Mouse (Mus musculus) heart, embryonic 13.5 days (tissue): ENCODE data around the gene Selenoo. TPM values are rescaled to one million over a fixed set of nuclear protein-coding genes. Genes with fewer than 3 reads are reported as not detected.
A peak's percentile ranks its signal among the peaks of the same experiment; 100 is the strongest.

Experiments used
- ATAC-seq: fragments of 200-750 bp; cut with Nextera tagmentation; 2 replicates; pipeline ENCODE4 v1.8.0; 2017; ENCODE audit warnings: moderate TSS enrichment; ENCODE audit not compliant: insufficient number of reproducible peaks, low FRiP score, low TSS enrichment; ENCODE audit errors: extremely low read depth
- H3K27ac ChIP-seq: fragments of 300-500 bp; sonication (generic); replicated peaks from 2 replicates; pipeline ENCODE4 v1.5.1; 2015; ENCODE audit warnings: moderate library complexity, mild to moderate bottlenecking, inconsistent platforms
- H3K27me3 ChIP-seq: fragments of 300-500 bp; sonication (generic); replicated peaks from 2 replicates; pipeline ENCODE4 v1.6.1; 2015; ENCODE audit warnings: mild to moderate bottlenecking, inconsistent platforms
- H3K36me3 ChIP-seq: fragments of 300-500 bp; sonication (generic); 2 replicates; pipeline ENCODE4 v1.6.1; 2015; ENCODE audit warnings: mild to moderate bottlenecking, inconsistent platforms
- H3K4me1 ChIP-seq: fragments of 300-500 bp; sonication (generic); 2 replicates; pipeline ENCODE4 v1.6.1; 2015; ENCODE audit warnings: inconsistent platforms
- H3K4me2 ChIP-seq: fragments of 300-500 bp; sonication (generic); 2 replicates; pipeline ENCODE4 v1.6.1; 2015; ENCODE audit warnings: inconsistent platforms, mild to moderate bottlenecking, moderate library complexity
- H3K4me3 ChIP-seq: fragments of 300-500 bp; sonication (generic); 2 replicates; pipeline ENCODE4 v1.5.1; 2015; ENCODE audit warnings: moderate library complexity, mild to moderate bottlenecking, inconsistent platforms
- H3K9ac ChIP-seq: fragments of 300-500 bp; sonication (generic); 2 replicates; pipeline ENCODE4 v1.6.1; 2015; ENCODE audit warnings: inconsistent platforms, mild to moderate bottlenecking, moderate library complexity
- H3K9me3 ChIP-seq: fragments of 300-500 bp; sonication (generic); 2 replicates; pipeline ENCODE4 v1.6.1; 2016; ENCODE audit warnings: inconsistent platforms
- WGBS: fragments of 180-500 bp; shearing (Covaris S2); methylation state at CpG from one replicate; pipeline ENCODE4 v1.1.7; 2015; ENCODE audit warnings: mixed read lengths; 5-methylcytosine and 5-hydroxymethylcytosine counted together
- polyA plus RNA-seq: library from polyadenylated mRNA; unstranded; fragments of >200 nt; fragmentation: Nextera tagmentation; extraction: Ambion mirVana; gene quantifications from 2 replicates; pipeline ENCODE4 v1.2.1, GENCODE M21; 2015

Selenoo gene
- polyA plus RNA-seq, 1 experiment from 2014 or later = 10.8 TPM

DNA sequence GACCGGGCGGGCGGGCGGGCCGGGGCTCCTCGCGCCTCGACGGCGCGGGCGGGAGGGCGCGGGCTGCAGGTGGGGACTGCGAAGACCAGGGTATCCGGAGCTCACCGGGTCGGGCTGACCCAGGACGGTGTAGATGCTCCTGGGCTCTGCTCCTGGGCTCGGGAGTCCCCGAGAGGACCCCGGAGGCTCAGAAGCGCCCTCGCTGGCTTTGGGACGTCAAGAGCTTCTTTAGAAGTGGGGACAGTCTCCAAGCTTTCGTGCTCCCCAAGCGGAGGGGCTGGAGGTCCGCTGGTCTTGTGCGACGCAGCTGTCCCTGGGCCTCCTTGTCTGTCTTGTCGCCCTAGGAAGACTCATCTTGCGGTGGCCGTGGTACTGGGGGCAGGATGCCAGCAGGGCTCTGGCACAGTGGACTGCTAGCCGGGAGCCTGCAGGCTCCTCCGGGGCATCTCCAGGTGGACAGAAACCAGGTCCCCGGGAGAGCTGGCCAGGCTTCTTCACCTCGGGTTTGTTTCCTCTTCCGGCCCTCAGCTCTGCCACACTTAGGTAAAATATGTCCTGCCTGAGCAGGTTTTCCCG lies 12.6 kb upstream of the Selenoo start:
- WGBS = 0% methylated on average over 39 of the region's 39 CpGs
- Histone ChIP-seq H3K36me3 (peaks cover 15% of the 10 kb centered on the region), H3K27me3 (peaks cover 7% of the 10 kb centered on the region; the same call in 1 of the 2 replicates), H3K4me3 (peak overlapping the region; percentile 90), H3K9ac (peak overlapping the region; percentile 97), H3K4me1 (peaks cover 56% of the 10 kb centered on the region), H3K9me3 (no peaks in the 10 kb centered on the region), H3K27ac (peak overlapping the region; percentile 96), H3K4me2 (peak overlapping the region; percentile 91)
- ATAC-seq = peak; percentile 2; the same call in 1 of the 2 replicates

DNA sequence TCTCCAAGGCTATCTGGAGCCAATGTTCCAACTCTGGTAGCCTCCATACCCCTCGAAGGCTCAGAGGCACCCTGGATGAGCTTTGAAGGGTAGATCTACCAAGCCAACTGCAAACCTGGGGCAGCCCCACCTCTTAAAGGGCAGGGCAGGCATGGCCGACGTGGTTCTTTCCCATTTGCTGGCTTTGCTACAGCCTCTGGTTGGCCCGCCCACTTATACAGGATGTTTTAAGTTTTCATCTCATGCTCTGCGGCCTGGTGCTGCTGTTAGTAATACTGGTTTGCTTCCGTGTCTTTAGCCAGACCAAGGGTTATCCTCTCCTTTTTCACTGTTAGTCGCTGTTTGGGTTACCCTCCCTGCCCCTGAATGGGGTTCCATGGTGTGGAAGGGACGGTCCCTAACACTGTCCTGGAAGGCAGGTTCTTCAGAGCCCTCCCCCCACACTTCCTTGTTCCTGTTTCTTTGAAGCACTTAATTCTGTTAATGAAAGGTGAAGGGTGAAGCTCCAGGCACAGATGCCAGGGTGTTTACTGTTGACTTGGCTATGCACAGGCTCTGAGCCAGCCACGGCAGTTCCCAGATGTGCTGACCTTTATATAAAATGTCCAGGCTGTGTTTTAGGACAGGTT lies 10.6 kb upstream of the Selenoo start:
- peak overlapping the region; percentile 90 for H3K4me3 ChIP-seq
- peak overlapping the region; percentile 91 for H3K4me2 ChIP-seq
- no peaks in the 10 kb centered on the region for H3K9me3 ChIP-seq
- no peak for ATAC-seq
- H3K36me3 ChIP-seq = peaks cover 35% of the 10 kb centered on the region
- H3K27ac ChIP-seq = peak overlapping the region; percentile 96; the same call in 1 of the 2 replicates
- peaks cover 46% of the 10 kb centered on the region for H3K4me1 ChIP-seq
- peak overlapping the region; percentile 97 for H3K9ac ChIP-seq
- no peaks in the 10 kb centered on the region for H3K27me3 ChIP-seq
- 53% methylated on average over 9 of the region's 9 CpGs for WGBS

DNA sequence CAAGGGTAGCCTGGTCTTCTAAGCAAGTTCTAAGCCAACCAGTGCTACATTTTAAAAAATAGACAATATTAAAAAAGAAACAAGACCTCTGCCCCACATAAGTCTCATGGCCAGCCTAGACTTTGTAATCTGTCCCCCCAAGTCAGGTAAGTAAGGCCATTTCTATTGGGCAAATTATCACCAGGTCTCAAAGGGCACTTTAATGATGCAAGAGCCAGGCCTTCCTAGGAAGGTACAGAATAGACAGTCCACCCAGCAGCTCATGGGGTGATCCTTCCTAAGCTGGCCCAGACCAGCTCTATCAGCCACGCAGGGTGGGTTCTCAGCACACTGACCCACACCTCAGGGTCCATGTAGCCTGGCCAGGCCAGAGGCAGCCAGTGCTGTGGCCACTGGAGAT lies 5.0 kb upstream of the Selenoo start:
- Histone ChIP-seq H3K27me3 (no peaks in the 10 kb centered on the region), H3K27ac (no peak overlapping the region), H3K9me3 (no peaks in the 10 kb centered on the region), H3K36me3 (peaks cover 75% of the 10 kb centered on the region), H3K4me3 (no peak overlapping the region), H3K4me1 (peaks cover 8% of the 10 kb centered on the region), H3K4me2 (no peak overlapping the region), H3K9ac (no peak overlapping the region)
- 82% methylated on average over 1 of the region's 1 CpGs for WGBS
- ATAC-seq = no peak

DNA sequence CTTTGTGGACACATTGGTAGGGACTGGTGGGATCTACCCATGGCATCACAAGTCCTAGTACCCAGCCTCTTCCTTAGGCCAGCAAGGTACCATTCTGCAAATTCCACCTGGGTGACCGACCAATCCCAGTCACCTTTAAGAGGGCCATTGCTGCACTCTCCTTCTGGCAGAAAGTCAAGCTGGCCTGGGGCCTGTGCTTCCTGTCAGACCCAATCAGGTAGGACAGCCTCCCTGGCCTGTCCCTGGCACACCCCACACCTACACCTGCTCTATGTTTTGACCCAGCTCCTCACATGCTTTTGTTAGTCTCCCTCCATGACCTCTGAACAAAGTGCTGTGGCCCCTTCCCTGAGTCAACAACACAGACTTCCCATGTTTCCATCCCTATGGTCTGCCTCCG lies 4.1 kb upstream of the Selenoo start:
- Histone ChIP-seq H3K9ac (no peak overlapping the region), H3K27ac (no peak overlapping the region), H3K4me3 (no peak overlapping the region), H3K27me3 (no peaks in the 10 kb centered on the region), H3K9me3 (no peaks in the 10 kb centered on the region), H3K36me3 (peaks cover 69% of the 10 kb centered on the region), H3K4me1 (peaks cover 11% of the 10 kb centered on the region), H3K4me2 (no peak overlapping the region)
- no peak for ATAC-seq
- 89% methylated on average over 2 of the region's 2 CpGs for WGBS

DNA sequence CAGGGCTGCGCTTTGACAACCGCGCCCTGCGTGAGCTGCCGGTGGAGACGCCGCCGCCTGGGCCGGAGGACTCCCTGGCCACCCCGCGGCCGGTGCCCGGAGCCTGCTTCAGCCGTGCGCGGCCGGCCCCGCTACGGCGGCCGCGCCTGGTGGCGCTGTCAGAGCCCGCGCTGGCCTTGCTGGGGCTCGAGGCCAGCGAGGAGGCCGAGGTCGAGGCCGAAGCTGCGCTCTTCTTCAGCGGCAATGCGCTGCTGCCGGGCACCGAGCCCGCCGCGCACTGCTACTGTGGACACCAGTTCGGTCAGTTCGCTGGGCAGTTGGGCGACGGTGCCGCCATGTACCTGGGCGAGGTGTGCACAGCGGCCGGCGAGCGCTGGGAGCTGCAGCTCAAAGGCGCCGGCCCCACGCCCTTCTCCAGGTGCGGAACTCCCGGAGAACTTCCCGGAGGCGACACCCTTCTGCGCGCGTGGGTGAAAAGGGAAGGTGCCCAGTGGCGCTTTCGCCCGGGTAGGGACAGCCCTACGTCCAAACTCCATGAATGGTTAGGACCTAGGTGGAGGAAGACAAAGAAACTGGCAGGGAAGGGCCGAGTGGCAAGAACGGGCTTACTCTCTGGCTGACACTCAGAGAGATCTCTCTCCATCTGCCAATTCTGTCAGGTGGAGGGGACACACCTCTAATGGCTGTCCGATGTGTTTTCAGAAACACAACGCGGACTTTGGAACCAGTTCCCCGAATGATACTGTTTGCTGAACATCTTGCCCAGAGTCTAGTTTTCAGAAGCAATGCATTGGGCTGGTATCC lies 566 bp downstream of the Selenoo start:
- Histone ChIP-seq H3K4me3 (peak overlapping the region; percentile 83), H3K27ac (peak overlapping the region; percentile 74), H3K9me3 (no peaks in the 10 kb centered on the region), H3K27me3 (no peaks in the 10 kb centered on the region), H3K36me3 (peaks cover 49% of the 10 kb centered on the region), H3K9ac (peak overlapping the region; percentile 94), H3K4me2 (peak overlapping the region; percentile 93), H3K4me1 (peaks cover 18% of the 10 kb centered on the region)
- 2% methylated on average over 61 of the region's 68 CpGs for WGBS
- peak; percentile 44 for ATAC-seq

DNA sequence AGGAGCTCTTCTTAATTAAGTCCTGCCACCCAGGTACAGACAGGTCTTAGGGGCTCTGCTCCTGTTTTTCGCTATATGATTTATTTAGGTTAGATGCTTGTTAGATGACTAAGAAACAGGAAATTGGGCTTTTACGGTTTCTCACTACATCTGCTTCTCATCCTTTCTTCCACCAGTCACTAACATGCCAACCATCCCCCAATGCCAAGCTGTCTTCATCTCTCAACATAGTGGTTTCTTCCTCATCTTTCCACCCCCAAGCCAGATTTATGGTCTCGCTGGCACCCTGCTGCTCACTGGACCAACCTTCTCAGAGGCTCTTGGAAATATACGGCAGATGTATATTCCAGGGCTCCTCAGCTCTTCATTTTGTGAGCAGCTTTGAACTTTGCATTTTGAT lies 1.8 kb downstream of the Selenoo start:
- 85% methylated on average over 4 of the region's 4 CpGs for WGBS
- H3K27ac ChIP-seq = no peak overlapping the region
- no peaks in the 10 kb centered on the region for H3K27me3 ChIP-seq
- H3K4me3 ChIP-seq = peak overlapping the region; percentile 4; the same call in 1 of the 2 replicates
- H3K4me2 ChIP-seq = 0 out of 2 replicates have a peak overlapping the region, but pooled peaks have one; percentile 93
- peaks cover 18% of the 10 kb centered on the region for H3K4me1 ChIP-seq
- H3K9ac ChIP-seq = peak overlapping the region; percentile 94
- no peaks in the 10 kb centered on the region for H3K9me3 ChIP-seq
- ATAC-seq = no peak
- peaks cover 49% of the 10 kb centered on the region for H3K36me3 ChIP-seq

DNA sequence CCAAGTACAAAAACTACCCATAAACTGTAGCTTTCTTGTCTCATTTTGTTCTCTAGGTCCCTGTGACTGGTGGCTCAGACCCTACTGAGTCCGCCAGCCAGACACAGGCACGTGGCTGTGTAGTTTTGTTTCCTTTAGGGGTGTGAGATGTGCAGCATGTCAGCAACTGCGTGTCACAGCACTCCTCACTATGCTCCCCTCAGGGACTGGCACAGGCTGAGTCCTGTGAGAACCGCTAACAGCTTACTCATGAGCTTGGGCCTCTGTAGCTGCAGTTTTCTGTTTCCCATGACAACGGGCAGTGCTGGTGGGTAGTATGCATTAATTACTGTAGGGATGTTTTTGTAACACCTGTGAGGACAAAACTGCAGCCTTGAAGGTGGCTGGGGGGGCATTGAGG lies 3.3 kb downstream of the Selenoo start:
- H3K9me3 ChIP-seq = no peaks in the 10 kb centered on the region
- H3K9ac ChIP-seq = no peak overlapping the region
- ATAC-seq = no peak
- H3K27me3 ChIP-seq = no peaks in the 10 kb centered on the region
- 78% methylated on average over 5 of the region's 5 CpGs for WGBS
- no peak overlapping the region for H3K4me3 ChIP-seq
- peaks cover 49% of the 10 kb centered on the region for H3K36me3 ChIP-seq
- H3K27ac ChIP-seq = no peak overlapping the region
- peaks cover 18% of the 10 kb centered on the region for H3K4me1 ChIP-seq
- H3K4me2 ChIP-seq = no peak overlapping the region

DNA sequence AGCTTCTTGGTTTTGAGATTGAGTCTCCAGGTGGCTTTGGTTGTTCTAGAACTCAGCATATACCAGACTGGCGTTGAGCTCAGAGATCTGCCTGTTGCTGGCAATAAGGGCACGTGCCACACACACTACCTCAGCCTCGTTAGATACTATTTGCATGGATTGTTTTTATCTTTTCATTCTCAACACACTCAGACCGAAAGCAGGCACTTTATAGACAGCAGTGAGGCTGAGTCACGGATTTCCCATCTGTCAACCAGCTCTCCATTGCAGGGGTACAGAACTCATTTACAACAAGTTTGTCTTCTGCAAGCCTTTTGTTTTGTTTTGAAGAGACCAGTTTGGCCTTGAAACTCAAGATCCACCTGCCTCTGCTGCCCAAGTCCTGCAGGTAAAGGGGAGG lies 8.6 kb downstream of the Selenoo start:
- no peak for ATAC-seq
- Histone ChIP-seq H3K9me3 (no peaks in the 10 kb centered on the region), H3K27ac (no peak overlapping the region), H3K4me2 (no peak overlapping the region), H3K4me1 (no peaks in the 10 kb centered on the region), H3K27me3 (no peaks in the 10 kb centered on the region), H3K9ac (no peak overlapping the region), H3K36me3 (peaks cover 100% of the 10 kb centered on the region), H3K4me3 (no peak overlapping the region)
- WGBS = 87% methylated on average over 5 of the region's 5 CpGs

DNA sequence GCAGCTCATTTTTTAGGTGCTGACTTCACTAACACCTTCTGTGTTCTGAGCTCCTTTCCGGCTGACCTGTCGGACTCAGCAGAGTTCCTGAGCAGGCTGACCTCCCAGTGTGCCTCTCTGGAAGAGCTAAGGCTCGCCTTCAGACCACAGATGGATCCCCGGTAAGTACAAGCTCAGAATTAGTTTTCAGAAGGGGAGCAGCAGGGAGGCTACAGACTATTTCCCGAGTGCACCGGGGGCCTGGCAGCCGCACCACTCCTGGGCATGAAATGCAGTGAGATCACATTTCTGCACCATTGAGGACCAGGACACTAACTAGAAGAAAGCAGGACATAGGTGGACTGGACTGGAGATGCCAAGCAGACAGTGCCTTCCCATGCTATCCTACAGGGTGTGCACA lies 9.7 kb downstream of the Selenoo start:
- Histone ChIP-seq H3K36me3 (peaks cover 100% of the 10 kb centered on the region), H3K27me3 (no peaks in the 10 kb centered on the region), H3K4me3 (no peak overlapping the region), H3K9me3 (no peaks in the 10 kb centered on the region), H3K4me2 (no peak overlapping the region), H3K27ac (no peak overlapping the region), H3K9ac (no peak overlapping the region), H3K4me1 (no peaks in the 10 kb centered on the region)
- no peak for ATAC-seq
- WGBS = 89% methylated on average over 7 of the region's 7 CpGs

DNA sequence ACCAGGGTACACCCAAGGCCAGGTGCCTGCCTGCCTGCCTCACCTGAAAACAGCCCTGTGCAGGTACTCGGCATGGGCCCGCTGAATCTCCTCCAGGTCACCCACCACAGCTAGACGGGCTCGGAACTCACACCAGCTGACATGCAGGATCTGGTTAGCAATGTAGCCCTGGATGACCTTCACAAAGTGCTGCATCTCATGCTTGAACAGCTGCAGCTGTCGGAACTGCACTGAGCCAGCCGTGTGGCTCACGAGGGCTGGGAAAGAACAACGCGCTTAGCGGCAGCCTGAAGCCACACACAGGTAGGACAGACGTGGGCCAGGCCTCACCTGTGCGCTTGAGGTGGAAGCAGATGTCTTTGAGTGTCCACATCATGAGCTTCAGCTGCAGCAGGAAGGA lies 11.9 kb downstream of the Selenoo start:
- no peak for ATAC-seq
- no peak overlapping the region for H3K4me3 ChIP-seq
- H3K9ac ChIP-seq = no peak overlapping the region
- no peaks in the 10 kb centered on the region for H3K27me3 ChIP-seq
- H3K9me3 ChIP-seq = no peaks in the 10 kb centered on the region
- no peaks in the 10 kb centered on the region for H3K4me1 ChIP-seq
- 89% methylated on average over 12 of the region's 12 CpGs for WGBS
- H3K27ac ChIP-seq = no peak overlapping the region
- H3K4me2 ChIP-seq = no peak overlapping the region
- H3K36me3 ChIP-seq = peaks cover 100% of the 10 kb centered on the region

DNA sequence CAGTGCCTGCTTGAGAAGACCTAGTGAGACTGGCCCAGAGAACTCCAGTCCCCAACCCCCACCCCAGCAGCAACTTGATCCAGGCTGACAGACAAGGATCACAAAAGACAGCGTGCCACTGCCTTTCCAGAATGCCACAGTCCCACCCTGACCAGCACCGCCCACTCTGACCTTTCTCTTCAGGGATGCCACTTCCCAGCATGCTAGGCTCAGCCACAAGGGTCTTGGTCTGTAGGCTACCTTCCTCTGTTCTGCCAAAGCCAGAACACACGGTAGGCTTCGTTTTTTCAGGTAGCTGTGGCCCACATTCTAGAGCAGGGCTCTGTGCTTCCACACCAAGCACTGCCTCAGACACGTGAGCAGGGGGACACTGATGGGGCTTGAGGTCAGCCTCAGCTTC lies 13.8 kb downstream of the Selenoo start:
- Histone ChIP-seq H3K36me3 (peaks cover 100% of the 10 kb centered on the region), H3K9me3 (no peaks in the 10 kb centered on the region)
- ATAC-seq = no peak

More for the DNA sequence above, 13.8 kb downstream of the Selenoo start:
- Histone ChIP-seq H3K27me3 (no peaks in the 10 kb centered on the region), H3K9ac (no peak overlapping the region), H3K4me2 (no peak overlapping the region), H3K4me1 (no peaks in the 10 kb centered on the region), H3K27ac (no peak overlapping the region), H3K4me3 (no peak overlapping the region)
- WGBS = 78% methylated on average over 5 of the region's 5 CpGs
